Comparison of ENCODE assay signal across 30 mouse cellular contexts in the genomic region with DNA sequence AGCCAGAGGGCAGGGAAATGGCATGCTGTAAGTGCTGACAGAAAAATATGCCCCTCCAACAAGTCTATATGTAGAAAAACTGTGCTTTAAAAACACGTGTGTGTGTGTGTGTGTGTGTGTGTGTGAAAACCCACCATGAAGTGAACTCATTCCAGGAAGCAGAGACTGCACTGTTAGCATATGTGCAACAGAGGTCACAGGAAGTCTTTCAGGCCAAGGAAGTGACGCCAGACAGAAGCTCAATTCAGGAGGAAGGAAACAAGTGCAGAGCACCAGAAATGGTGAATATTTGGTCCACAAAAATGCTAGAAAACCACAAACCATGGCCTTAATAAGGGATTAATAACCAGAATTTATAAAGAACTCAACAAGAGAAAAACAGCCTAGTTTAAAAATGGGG. TPM values are rescaled to one million over a fixed set of nuclear protein-coding genes. Genes with fewer than 3 reads are reported as not detected.
DNase-seq lines count a peak whose midpoint lies in the region; ATAC-seq and TF ChIP-seq lines count a peak whose summit lies in the region.
"Had no signal": no experiment of that assay in that cellular context is flagged by ENCODE, and none has a peak within 500 bp of the region (broad histone marks: within the 10 kb centered on the region; RNA-seq: fewer than 3 reads in every experiment).

No protein-coding gene starts in this region.

- H3K36me3 ChIP-seq in lung, postnatal 0 days (ENCODE audit: insufficient read depth, low read length), result no peaks in the 10 kb centered on the region
- H3K36me3 ChIP-seq: embryonic facial prominence, embryonic 12.5 days; hindbrain, embryonic 10.5 days; hindbrain, embryonic 15.5 days; kidney, embryonic 15.5 days; limb, embryonic 13.5 days; lung, embryonic 15.5 days; neural tube, embryonic 13.5 days had no signal

- WGBS in lung, postnatal 0 days, result 52% methylated on average over 2 of the region's 2 CpGs

- H3K4me2 ChIP-seq in lung, postnatal 0 days (replicated peaks; ENCODE audit: low read depth, low read length), result no peak overlapping the region
- H3K4me2 ChIP-seq: embryonic facial prominence, embryonic 12.5 days; hindbrain, embryonic 15.5 days; kidney, embryonic 15.5 days; limb, embryonic 13.5 days; lung, embryonic 15.5 days; neural tube, embryonic 13.5 days had no signal

- TF ChIP-seq CTCF in lung, postnatal 0 days (IDR thresholded peaks at IDR 0.05), result no peak

- DNase-seq in lung, postnatal 0 days (ENCODE audit: low spot score), result peak; percentile 32
- DNase-seq in lung, adult 18-20 months, result no peak
- no peak for DNase-seq in natural killer cell, adult 2 months (ENCODE audit: low spot score in 2 of 2)
- DNase-seq in adrenal gland, postnatal 36 days, result no peak
- DNase-seq: adrenal gland, adult 2 months; cerebellum, adult 11 months; cerebellum, adult 9-11 months; embryo, embryonic 11 days; gastrocnemius, postnatal 36 days; heart, postnatal 14 days; kidney, adult 18-20 months; kidney, postnatal 25 days; lung, postnatal 36 days; right cerebral cortex, postnatal 25 days; thymus, postnatal 25 days had no signal

- TF ChIP-seq EP300 in lung, postnatal 0 days (IDR thresholded peaks at IDR 0.05), result no peak

- H3K27ac ChIP-seq in lung, postnatal 0 days (ENCODE audit: low read length), result no peak overlapping the region
- H3K27ac ChIP-seq: embryonic facial prominence, embryonic 12.5 days; hindbrain, embryonic 10.5 days; hindbrain, embryonic 15.5 days; kidney, embryonic 15.5 days; limb, embryonic 13.5 days; liver, embryonic 14.5 days; lung, embryonic 15.5 days; neural tube, embryonic 13.5 days had no signal

- no peak for ATAC-seq in lung, postnatal 0 days
- peak; percentile 57 for ATAC-seq in CD4-positive, CD25-positive, alpha-beta regulatory T cell, adult 4 months
- 0 out of 2 replicates have a peak, but pooled peaks have one; percentile 16 for ATAC-seq in granulocyte monocyte progenitor cell, adult 5-6 weeks (replicated peaks; ENCODE audit: poor library complexity, severe bottlenecking)
- ATAC-seq in neutrophil, adult 5-6 weeks (ENCODE audit: extremely low read depth, insufficient number of reproducible peaks, low FRiP score, poor library complexity, severe bottlenecking), result peak; percentile 33; the same call in 1 of the 2 replicates
- ATAC-seq: forebrain, embryonic 14.5 days; midbrain, embryonic 16.5 days; Patski had no signal

- no peak overlapping the region for H3K4me3 ChIP-seq in lung, postnatal 0 days (ENCODE audit: low read depth, low read length)
- H3K4me3 ChIP-seq: embryonic facial prominence, embryonic 12.5 days; hindbrain, embryonic 10.5 days; hindbrain, embryonic 15.5 days; kidney, embryonic 15.5 days; limb, embryonic 13.5 days; lung, embryonic 15.5 days; myocyte; neural tube, embryonic 13.5 days had no signal

- H3K27me3 ChIP-seq in lung, postnatal 0 days (replicated peaks; ENCODE audit: insufficient read depth, low read length), result no peaks in the 10 kb centered on the region
- H3K27me3 ChIP-seq: embryonic facial prominence, embryonic 12.5 days; hindbrain, embryonic 15.5 days; kidney, embryonic 15.5 days; limb, embryonic 13.5 days; lung, embryonic 15.5 days; neural tube, embryonic 13.5 days; Patski had no signal

- H3K4me1 ChIP-seq in lung, postnatal 0 days (ENCODE audit: insufficient read depth, low read depth, low read length), result no peaks in the 10 kb centered on the region
- H3K4me1 ChIP-seq: kidney, embryonic 15.5 days; lung, embryonic 15.5 days had no signal

- no peaks in the 10 kb centered on the region for H3K9me3 ChIP-seq in lung, postnatal 0 days (ENCODE audit: low read length)
- H3K9me3 ChIP-seq: embryonic facial prominence, embryonic 12.5 days; hindbrain, embryonic 10.5 days; hindbrain, embryonic 15.5 days; kidney, embryonic 15.5 days; lung, embryonic 15.5 days; neural tube, embryonic 13.5 days had no signal

- H3K9ac ChIP-seq in lung, postnatal 0 days (replicated peaks; ENCODE audit: low read depth), result no peak overlapping the region
- H3K9ac ChIP-seq: embryonic facial prominence, embryonic 12.5 days; hindbrain, embryonic 15.5 days; kidney, embryonic 15.5 days; limb, embryonic 13.5 days; liver, embryonic 14.5 days; lung, embryonic 15.5 days; neural tube, embryonic 13.5 days had no signal

RNA-seq across cellular contexts. Expression of gene Prkar2b, which starts 48.9 kb away (rescaled TPM):
- 11.0 and 13.3 TPM in 2 replicates for polyA plus RNA-seq in lung, postnatal 0 days (2015; fragmentation: Nextera tagmentation; extraction: Ambion mirVana)
- polyA plus RNA-seq in CD4-positive, CD25-positive, alpha-beta regulatory T cell, adult 4 months (2017; shearing (Covaris generic)), result under 1 TPM; 0.30 to 0.68 TPM
- 66.3 and 67.0 TPM in 2 replicates for total RNA-seq in granulocyte monocyte progenitor cell, adult 5-6 weeks (2014; fragmentation: Nextera tagmentation)
- total RNA-seq in granulocyte monocyte progenitor cell, adult 5-6 weeks (2017), result 94.8 and 95.1 TPM in 2 replicates
- 39.8 and 41.3 TPM in 2 replicates for total RNA-seq in neutrophil, adult 5-6 weeks (2017)
- 100 to 1,000 TPM; 417 to 626 TPM for total RNA-seq in adrenal gland, postnatal 36 days (2021)
